Mouse (Mus musculus) embryo, embryonic 10.5 days (tissue): ENCODE measurements at regions not wholly inside any gene's neighbourhood (a gene's known extent, or its start where the extent isn't known, plus 50 kb on each side); places are given as distances from the start of the nearest gene placed in this dataset.

Experiments
- DNase-seq: peaks from one replicate; pipeline ENCODE4 v3.0.0-alpha.2; 2015; ENCODE audit warnings: low spot score

GRCm38 (mm10) chr2:57909706-57910105 lies 88.0 kb upstream of the Galnt5 start:
- DNase-seq, result no peak

- DNase-seq, result no peak
These were observed 81.2 kb upstream of the Galnt5 start for GRCm38 (mm10) chr2:57916375-57917023.

- DNase-seq, result no peak
These were observed 80.0 kb upstream of the Galnt5 start for GRCm38 (mm10) chr2:57917721-57918120.

- peak; percentile 78 for DNase-seq
These were observed 78.5 kb upstream of the Galnt5 start for GRCm38 (mm10) chr2:57919102-57919731.

- peak; percentile 13 for DNase-seq
These were observed 63.4 kb upstream of the Galnt5 start for GRCm38 (mm10) chr2:57934062-57934822.
